Mouse (Mus musculus) lung, postnatal 10 days (tissue): Measurements from ENCODE around the gene Rpl39.
"Not testable (repeated sequence)": the region's sequence is repeated elsewhere in the genome, so short reads cannot be mapped to it uniquely, and the experiment has no call there.

Experiments
- DNase-seq: peaks from one replicate; pipeline ENCODE4 v3.0.0; 2021

The Rpl39 gene

DNA sequence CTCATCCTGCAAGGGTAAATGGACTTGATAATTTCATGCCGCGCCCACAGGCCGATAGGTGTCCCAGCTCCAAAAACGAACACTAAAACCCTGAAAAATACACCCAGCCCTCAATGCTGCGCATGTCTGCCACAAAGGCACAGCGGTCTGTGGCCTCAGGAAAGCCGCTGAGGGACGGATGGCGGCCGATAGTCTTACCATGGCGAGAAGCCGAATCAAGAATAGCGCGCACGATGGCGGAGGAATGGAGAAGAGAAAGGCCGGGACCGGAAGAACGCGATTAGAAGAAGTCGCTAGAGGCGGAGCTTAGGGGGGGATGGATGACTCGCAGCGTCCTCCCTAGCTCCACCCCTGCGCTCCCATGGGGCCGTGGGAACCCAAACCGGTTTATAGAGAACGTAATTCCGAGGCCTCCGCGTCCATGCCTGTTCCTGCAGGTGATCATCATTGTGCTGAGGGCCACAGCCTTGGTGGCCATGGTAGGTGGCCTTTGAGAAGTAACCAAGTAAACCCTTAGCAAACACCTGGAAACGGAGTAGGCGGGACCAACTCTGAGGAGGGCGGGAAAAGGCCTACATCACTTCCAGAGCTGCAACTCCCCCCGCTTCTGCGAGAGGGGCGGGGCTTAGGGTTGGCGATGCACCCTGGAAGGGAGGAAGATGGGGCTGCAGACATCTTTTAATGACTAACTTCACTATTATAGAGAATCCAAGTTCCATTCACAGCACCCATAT, at the start of gene Rpl39:
Gene Rpl39 (minus strand): TSS at position 476 of the 734 bp plus-strand sequence.
- DNase-seq = peak; percentile 94

DNA sequence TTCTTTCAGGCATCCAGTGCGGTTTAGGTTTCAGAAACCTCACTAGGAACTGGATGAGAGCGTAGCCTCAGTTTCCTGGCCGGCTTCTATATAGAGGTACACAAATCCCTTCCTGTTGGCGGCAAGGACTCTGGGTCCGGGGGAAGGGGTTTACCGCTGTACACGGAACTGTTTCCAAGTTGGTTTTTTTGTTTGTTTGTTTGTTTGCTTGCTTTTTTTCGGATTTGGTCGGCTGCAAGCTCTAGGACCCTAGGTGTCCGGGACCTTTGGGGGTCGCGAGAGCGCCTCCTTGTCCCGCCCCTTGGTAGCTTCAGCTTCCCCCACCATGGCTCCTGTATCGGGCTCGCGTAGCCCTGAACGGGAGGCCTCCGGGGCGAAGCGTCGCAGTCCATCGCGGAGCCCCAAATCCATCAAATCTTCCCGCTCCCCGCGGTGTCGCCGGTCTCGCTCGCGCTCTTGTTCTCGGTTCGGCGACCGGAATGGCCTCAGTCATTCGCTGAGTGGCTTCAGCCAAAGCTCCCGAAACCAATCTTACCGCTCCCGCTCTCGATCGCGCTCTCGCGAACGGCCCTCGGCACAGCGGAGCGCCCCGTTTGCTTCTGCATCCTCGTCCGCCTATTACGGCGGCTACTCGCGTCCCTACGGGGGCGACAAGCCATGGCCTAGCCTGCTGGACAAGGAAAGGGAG, 41.6 kb upstream of the Rpl39 start, which contains the start of gene Nkap:
Gene Nkap (plus strand): TSS at position 125 of the 688 bp plus-strand sequence.
- peak; percentile 82 for DNase-seq

DNA sequence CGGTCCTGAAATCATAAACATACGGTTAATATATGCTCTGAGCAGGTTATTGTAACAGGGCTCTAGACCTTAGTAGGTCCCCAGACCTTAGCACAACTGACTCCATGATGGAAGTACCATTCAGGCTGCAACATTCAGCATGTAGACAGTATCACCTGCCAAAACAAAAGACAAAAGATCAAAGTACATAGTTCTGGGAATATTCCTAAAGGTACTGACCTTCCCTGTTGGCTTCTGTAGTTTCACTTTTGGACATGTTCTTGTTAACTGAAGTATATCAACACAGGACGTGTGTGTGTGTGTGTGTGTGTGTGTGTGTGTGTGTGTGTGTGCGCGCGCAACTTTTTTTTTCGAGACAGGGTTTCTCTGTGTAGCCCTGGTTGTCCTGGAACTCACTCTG, 40.3 kb upstream of the Rpl39 start:
- no peak for DNase-seq

DNA sequence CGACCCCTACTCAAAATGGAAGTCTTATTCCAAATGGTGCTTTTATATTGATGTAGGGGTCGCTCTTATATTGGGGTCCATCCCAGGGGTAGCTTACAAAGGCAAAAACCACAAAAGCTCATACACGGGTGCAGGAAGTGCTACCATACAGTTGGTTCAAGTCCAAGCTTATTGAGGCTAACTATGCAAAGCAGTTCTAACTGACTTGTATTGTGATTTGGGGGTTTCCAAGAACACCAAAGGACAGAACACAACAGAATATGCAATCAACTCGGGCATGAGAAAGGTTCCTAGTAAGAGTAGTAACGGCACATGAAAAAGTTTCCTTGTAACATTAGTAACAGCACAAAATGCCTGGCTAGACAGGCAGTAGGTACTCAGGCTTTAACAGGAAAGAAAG, 35.0 kb upstream of the Rpl39 start:
- no peak for DNase-seq

DNA sequence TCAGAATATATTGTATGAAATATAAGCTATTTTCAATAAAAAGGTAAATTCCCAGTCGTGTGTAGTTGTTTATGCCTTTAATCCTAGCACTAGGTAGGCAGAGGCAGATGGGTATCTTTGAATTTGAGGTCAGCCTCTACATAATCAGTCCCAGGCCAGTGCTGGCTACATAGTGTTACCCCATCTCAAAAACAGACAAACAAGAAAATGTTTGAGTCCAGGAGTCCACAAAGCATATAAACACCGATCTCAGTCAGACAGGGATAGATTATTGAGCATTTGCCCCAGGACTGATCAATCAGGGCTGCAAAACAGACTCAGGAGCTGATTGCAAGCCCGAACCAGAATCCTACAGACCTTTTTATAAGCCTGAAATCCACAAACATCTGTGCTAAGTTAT, 34.4 kb upstream of the Rpl39 start:
- DNase-seq = no peak

DNA sequence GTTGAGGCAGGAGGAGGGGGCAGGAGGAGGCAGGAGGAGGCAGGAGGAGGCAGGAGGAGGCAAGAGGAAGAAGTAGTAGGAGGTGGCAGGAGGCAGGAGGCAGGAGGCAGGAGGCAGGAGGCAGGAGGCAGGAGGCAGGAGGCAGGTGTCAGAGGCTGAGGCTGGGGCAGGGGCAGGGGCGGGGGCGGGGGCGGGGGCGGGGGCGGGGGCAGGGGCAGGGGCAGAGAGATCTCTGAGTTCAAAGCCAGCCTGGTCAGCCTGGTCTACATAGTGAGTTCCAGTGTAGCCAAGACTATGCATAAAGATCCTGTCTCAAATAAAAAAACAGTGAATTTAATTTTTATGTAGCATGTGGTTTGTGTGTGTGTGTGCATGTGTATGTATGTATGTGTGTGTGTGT, 31.9 kb upstream of the Rpl39 start:
- DNase-seq = no peak

DNA sequence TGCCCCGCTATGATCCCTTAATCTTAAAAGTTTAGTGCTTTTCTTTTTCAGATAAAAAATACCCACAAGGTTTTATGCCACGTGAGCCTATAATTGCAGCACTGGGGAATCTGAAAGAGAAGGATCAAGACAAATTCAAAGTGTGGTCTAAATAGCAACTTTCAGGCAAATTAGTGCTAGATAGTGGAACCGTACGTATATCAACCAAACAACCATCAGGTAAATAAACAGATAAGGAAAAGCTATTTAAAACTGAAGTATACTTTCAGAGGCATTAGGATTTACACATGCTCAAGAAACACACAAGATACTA, 25.6 kb upstream of the Rpl39 start:
- DNase-seq = no peak

DNA sequence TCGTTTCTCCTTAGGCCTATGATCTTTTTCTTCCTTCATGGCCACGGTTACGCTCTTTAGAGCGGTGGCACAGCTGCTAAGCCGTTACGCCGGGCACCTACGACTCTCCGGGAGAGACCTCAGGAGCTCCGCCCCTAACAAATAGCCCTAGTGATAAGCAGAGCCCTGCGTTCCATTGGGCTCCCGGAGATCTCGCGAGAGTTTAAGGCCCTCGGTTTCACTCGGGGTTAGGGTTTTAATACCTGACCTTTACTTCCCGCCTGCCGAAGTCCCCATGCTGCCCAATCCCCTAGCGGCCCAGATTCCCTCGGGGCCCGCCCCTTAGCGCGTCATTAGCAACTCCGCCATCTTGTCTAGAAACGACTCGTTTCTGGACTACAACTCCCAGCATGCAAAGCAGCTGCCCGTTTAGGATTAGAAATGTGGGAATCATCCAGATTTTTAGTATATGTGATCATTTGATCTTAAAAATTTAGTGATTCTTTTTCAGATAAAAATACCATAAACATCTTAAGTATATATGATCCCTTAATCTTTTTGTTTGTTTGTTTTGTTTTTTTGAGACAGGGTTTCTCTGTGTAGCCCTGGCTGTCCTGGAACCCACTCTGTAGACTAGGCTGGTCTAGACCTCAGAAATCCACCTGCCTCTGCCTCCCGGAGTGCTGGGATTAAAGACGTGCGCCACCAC, 25.1 kb upstream of the Rpl39 start, which contains the start of gene Upf3b:
Gene Upf3b (minus strand): TSS at position 130 of the 688 bp plus-strand sequence.
- peak; percentile 96 for DNase-seq

DNA sequence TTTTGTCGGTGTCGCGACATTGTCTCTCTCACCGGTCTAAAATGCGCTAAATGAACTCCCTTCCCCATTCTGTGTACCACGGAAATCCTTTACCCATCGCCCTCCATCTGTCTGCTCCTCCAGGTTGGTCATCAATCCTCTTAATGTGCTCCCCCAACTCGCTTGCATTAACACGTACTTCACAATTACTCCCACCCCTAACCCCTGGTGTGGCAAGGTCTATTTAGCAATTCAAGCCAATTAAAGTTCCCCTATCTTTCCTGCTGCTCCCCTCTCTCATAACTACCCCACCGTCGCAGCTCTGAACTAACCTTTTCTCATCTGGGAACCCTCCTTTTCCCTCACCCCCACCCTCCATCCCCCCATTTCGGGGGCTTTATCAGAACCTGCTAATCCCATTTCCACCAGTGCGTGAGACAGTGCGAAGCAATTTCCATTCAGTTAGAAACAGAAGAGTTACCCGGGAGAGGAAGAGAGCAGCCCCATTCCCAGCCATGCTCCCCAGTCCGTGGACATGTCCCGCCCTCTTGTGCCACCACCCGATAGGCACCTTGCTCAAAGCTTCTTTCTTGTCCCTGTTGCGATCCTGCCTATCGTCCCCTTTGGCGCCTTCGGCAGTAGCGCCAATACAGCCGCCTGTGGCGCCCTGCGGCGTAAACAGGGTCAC, 24.5 kb upstream of the Rpl39 start:
- no peak for DNase-seq

DNA sequence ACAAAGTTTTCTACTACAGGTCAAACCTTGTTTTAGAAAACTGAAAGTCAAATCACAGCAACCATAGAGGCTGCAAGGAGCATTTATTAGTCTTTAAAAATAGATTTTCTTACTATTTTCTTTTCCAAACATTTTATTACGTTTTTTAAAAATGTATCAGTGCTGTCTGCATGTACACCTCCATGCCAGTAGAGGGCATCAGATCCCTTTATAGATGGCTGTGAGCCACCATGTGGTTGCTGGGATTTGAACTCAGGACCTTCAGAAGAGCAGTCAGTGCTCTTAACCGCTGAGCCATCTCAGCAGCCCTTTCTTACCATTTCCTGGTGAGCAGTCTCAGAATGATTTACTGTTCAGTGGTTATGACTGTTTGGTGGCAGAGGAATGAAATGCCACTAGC, 18.6 kb upstream of the Rpl39 start:
- DNase-seq = no peak

DNA sequence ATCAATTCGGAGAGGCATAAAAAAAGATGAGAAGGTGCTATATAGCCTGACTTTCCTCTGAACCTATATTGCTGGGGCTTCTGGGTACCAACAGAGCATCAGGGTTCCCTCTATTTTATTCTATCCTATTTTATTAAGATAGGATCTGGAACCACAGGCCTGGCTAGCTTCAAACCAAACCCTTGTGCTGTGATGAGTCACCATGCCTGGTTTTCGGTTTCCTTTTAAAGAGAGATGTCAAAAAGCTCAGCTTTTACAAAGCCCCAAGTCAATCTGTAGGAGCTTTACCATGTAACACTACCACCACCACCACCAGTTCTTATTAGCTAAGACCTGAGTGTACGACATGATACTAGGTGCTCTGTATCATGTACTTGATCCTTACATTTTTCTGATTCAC, 13.5 kb upstream of the Rpl39 start:
- no peak for DNase-seq

DNA sequence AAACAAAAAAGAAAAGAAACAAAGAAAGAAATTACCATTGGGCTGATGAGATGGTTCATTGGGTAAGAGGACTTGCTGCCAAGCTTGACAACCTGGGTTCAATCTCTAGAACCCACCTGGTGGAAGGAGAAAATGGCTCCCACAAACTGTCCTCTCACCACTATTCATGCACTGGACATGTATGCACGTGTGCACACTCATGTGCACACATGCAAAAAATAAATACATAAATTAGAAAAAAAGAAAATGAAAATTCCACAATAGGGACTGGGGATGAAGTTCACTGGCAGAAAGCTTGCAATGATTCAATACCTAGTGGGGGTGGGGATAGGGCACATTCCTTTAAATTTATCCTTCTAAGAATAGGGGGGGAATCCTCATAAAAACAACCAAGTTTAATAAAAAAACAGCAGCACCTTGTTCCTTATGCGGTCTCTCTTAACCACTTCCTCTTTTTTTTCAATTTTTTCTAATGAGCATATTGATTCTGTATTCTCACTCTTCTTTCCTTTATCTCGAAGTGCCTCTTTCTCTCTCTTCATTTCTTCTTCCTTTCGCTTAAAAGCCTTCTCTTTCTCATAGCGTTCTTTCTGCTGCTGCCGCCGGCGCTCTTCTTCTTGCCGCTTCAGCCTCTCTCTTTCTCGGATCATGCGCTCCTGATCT, 10.0 kb upstream of the Rpl39 start:
- no peak for DNase-seq

DNA sequence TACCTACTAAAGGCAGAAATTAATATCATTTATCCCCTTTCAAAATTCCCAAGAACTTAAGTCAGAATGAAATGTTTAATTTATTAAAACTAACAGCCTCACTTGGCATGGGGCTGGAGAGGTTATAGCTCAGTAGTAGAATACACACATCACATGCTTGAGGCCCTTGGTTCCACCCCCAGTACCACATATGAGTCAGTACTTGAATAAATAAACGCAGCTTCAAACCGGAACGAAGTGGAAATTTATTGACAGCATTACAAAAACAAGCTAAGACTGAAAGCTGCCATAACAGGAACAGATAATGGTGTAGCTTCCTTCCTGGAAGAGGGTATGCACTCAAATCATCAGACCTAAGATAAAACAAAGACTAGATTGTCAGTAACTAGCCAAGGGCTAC, 6.3 kb upstream of the Rpl39 start:
- DNase-seq = no peak

DNA sequence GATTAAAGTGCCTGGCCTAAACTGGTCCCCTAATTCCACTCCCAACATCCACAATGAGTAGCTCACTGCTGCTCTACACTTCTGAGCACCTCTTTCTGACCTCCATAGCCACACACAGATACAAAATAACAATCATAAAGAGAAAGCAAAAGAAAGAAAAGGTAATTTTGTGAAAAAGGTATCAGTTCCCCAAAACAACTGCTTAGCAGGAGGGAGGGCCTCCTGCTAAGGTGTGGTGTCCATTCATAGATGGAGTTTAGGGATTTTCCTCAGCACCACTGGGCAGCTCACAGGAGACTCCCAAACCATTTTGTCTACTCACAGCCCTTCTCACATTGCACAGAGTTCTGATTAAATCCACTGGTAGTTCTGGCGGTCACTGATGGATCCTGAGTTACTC, 3.6 kb upstream of the Rpl39 start:
- no peak for DNase-seq

DNA sequence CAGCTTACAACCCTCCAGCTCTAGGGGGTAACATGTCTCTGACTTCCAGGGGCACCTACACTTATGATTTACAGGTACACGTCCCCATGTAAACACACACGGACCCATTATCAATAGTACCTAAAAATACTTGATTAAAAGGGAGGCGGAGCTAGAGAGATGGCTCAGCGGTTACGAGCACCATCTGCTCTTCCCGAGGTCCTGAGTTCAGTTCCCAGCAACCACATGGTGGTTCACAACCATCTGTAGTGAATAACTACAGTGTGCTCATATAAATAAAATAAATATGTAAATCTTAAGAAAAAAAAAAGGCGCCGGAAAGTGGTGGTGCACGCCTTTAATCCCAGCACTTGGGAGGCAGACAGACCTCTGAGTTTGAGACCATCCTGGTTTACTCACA, 463 bp upstream of the Rpl39 start:
- DNase-seq = no peak

DNA sequence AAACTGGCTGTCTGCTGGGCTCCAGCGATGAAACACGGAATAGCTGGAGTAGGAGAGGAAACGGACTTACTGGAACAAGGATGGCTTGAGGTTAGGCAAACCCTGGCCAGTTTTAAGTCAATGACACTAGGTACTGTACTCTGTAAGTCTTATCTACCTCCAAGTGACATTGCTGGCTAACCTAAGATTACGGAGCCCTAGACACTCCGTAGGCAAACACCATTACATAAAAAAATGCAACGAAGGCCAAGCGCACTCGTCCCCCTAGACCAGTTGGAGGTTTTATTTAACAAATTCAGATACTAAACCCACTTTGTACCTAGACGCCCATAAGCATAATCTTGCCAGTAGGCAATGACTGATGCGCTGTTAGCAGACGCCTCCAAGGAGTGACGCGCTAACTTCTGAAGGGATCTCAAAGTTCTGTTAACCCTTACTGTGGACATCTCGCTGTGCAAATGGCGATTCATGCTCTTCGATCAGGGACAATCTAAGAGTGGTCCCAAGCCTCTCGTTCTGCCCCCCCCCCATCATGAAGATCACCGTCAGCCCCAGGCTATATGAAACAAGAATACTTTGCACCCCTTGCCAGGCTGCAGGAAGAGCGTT, 780 bp downstream of the Rpl39 start:
- DNase-seq = peak; percentile 11

DNA sequence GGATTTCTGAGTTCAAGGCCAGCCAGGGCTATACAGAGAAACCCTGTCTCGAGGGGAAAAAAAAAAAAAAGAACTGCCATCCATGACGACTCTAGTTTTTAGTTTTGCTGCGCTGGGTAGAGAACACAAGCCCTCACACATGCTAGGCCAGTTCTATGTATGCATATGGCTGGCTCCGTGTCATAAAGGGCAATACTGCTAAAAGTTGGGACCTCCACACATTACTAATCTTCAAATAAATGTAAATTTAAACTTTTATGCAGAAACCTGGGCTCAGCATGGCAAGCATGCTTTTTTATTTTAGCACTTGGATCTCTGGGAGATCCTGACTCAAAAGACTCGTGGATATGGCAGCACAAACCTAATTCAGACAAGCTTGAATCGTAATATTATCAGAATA, 4.0 kb downstream of the Rpl39 start:
- DNase-seq = no peak

DNA sequence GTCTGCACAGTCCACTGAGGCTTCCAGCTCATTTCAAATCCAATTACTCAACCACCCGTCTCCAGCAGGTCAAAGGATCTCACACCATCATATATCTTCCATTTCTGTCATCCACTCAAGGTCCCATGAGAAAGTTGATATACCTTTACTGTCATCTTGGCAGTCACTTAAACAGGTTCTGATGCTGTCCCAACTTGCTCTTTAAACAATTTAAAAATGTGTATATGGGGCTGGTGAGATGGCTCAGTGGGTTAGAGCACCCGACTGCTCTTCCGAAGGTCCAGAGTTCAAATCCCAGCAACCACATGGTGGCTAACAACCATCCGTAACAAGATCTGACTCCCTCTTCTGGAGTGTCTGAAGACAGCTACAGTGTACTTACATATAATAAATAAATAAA, 4.9 kb downstream of the Rpl39 start:
- DNase-seq = not testable (repeated sequence)

DNA sequence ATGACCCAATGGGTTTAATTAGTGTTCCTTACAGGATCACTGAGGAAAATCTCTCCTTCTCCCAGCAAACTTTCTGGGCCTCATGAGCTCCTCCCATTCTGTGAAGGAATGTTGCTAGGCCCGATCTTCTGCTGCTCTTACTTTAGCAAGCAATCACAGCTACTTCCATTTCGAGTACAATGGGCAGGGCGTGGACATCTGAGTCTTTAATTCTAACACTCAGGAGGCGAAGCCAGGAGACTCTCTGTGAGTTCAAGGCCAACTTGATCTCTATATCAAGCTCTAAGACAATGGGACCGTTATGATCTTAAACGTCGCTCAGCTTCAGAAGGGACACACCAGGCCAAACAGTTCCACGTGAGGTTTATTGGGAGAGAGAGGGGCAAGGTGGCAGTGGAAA, 8.6 kb downstream of the Rpl39 start:
- no peak for DNase-seq

DNA sequence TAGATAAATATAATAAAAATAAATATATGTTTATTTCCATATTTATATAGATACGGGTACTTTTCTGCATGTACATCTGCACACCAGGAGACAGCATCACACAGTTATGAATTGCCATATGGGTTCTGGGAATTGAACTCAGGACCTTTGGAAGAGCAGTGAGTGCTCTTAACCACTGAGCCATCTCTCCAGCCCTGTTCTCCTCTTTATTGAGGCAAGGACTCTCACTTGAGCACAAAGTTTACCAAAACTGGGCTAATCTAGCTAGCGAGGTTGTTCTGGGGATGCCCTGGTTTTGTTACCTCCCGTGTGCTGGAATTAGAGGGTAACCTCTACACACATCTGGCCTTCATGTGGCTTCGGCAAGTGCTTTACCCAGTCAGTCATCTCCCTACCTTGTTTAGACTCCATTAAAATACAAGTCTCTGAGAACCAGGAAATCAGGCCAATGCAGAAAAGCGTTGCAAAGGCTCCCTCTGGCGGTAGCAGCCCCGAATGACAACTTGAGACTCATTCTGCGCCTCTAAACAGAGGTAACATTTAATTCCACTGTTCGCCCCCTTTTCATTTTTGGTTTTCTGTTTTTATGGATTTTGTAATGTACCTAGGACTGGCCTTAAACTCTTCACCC, 10.8 kb downstream of the Rpl39 start:
- peak; percentile 48 for DNase-seq

DNA sequence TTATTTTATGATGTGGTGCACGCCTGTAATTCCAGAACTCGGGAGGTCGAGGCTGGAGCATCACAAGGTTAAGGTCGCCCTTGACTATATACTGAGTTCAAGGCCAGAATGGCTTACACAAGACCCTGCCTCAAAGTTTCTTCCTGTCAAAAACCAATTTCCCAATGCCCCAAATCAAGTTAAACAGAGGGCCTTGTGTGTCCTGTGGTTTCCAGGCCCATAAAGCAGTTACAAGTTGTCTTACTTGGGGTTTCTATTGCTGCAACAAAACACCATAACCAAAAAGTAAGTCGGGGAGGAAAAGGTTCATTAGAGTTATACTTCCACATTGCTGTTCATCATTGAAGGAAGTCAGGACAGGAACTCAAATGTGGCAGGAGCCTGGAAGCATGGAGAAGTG, 16.4 kb downstream of the Rpl39 start:
- no peak for DNase-seq

DNA sequence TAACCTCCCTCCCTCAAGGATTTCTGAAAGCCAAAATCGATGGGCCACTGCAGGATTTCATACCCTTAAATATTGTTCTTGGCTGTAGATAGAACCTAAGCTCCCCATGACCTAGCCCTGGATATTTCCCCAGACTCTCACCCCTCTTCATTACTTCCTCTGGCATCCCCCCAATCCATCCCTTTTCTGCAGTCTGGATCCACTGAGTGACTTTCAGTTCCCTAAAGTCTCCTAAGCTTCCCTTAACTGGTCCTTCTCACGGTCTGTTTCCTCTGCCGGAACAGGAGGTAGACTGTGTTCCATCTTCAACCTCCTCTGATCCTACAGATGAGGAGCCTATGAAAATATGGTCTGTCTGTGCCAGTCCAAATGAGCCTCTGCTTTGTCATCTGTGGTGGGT, 17.9 kb downstream of the Rpl39 start:
- no peak for DNase-seq
